Mouse (Mus musculus) liver, adult 2 months (tissue): ENCODE data around the gene Podxl2. TPM values are rescaled to one million over a fixed set of nuclear protein-coding genes. Genes with fewer than 3 reads are reported as not detected.
A peak's percentile ranks its signal among the peaks of the same experiment; 100 is the strongest.

Source experiments
- DNase-seq: peaks from one replicate; pipeline ENCODE4 v3.0.0-alpha.2; 2011; ENCODE audit warnings: low read depth, low spot score; ENCODE audit errors: extremely low read depth
- H3K27ac ChIP-seq: fragments of 200-500 bp; replicated peaks from 2 replicates; pipeline ENCODE4 v1.5.1; 2012; ENCODE audit warnings: low read depth, mild to moderate bottlenecking, control low read depth, inconsistent platforms, low read length; ENCODE audit not compliant: insufficient read depth
- H3K27me3 ChIP-seq: fragments of 200-500 bp; 2 replicates; pipeline ENCODE4 v1.6.1; 2012; ENCODE audit warnings: mild to moderate bottlenecking, moderate library complexity, low read length, inconsistent platforms; ENCODE audit not compliant: control insufficient read depth, insufficient read depth
- H3K36me3 ChIP-seq: fragments of 200-500 bp; 2 replicates; pipeline ENCODE4 v1.6.1; 2012; ENCODE audit warnings: low read length, inconsistent platforms; ENCODE audit not compliant: control insufficient read depth, insufficient read depth
- H3K4me1 ChIP-seq: fragments of 200-500 bp; 2 replicates; pipeline ENCODE4 v1.6.1; 2011; ENCODE audit warnings: low read length; ENCODE audit not compliant: control insufficient read depth, insufficient read depth
- H3K4me3 ChIP-seq: fragments of 200-500 bp; 2 replicates; pipeline ENCODE4 v1.5.1; 2011; ENCODE audit warnings: low read depth, mild to moderate bottlenecking, control low read depth, low read length, moderate library complexity; ENCODE audit not compliant: insufficient read depth
- H3K79me2 ChIP-seq: fragments of 200-500 bp; 2 replicates; pipeline ENCODE4 v1.6.1; 2012; ENCODE audit warnings: inconsistent platforms, mild to moderate bottlenecking, low read length, moderate library complexity; ENCODE audit not compliant: control insufficient read depth, insufficient read depth
- H3K9ac ChIP-seq: fragments of 200-500 bp; 2 replicates; pipeline ENCODE4 v1.6.1; 2012; ENCODE audit warnings: low read depth, mild to moderate bottlenecking, control low read depth, inconsistent platforms, low read length
- CTCF ChIP-seq: fragments of 200-500 bp; IDR thresholded peaks from 2 replicates; pipeline ENCODE4 v1.5.1; 2011; ENCODE audit warnings: low read depth, low read length, control low read depth
- POLR2A ChIP-seq: fragments of 200-500 bp; IDR thresholded peaks from 2 replicates; pipeline ENCODE4 v1.6.1; 2011; ENCODE audit warnings: low read length, control low read depth; ENCODE audit not compliant: insufficient read depth; ENCODE audit errors: extremely low read depth
- WGBS: fragments of 180-500 bp; shearing (Covaris S2); methylation state at CpG from one replicate; pipeline ENCODE4 v1.1.7; 2018; 5-methylcytosine and 5-hydroxymethylcytosine counted together
- polyA plus RNA-seq: library from polyadenylated mRNA; depleted of rRNA; stranded (reverse); fragments of >200 nt; gene quantifications from 2 replicates; pipeline ENCODE4 v1.2.3, GENCODE M21; 2012
- total RNA-seq: library from RNA; depleted of rRNA; stranded (reverse); fragments of >200 nt; gene quantifications from 2 replicates; pipeline ENCODE4 v1.2.3, GENCODE M21; 2014

The Podxl2 gene
- total and polyA plus RNA-seq, 2 experiments: 0.46 to 0.89 TPM

GRCm38 (mm10) chr6:88858341-88858740 lies 16.5 kb downstream of the Podxl2 start:
- WGBS: 88% methylated on average over 7 of the region's 7 CpGs
- Histone ChIP-seq H3K36me3 (no peaks in the 10 kb centered on the region), H3K79me2 (no peaks in the 10 kb centered on the region), H3K9ac (no peak overlapping the region), H3K27ac (no peak overlapping the region), H3K27me3 (no peaks in the 10 kb centered on the region), H3K4me3 (no peak overlapping the region), H3K4me1 (no peaks in the 10 kb centered on the region)
- no peak for DNase-seq
- TF ChIP-seq POLR2A (no peak), CTCF (no peak)

- WGBS: 88% methylated on average over 6 of the region's 6 CpGs
These were observed 17.0 kb downstream of the Podxl2 start for GRCm38 (mm10) chr6:88857830-88858229.

GRCm38 (mm10) chr6:88857249-88857648 lies 17.6 kb downstream of the Podxl2 start:
- no peak for DNase-seq
- no peak for TF ChIP-seq POLR2A
- TF ChIP-seq CTCF: 0 out of 2 replicates have a peak, but pooled peaks have one; percentile 17
- no peaks in the 10 kb centered on the region for H3K27me3 ChIP-seq
- H3K4me3 ChIP-seq: no peak overlapping the region
- H3K79me2 ChIP-seq: no peaks in the 10 kb centered on the region
- H3K4me1 ChIP-seq: no peaks in the 10 kb centered on the region
- no peaks in the 10 kb centered on the region for H3K36me3 ChIP-seq
- H3K27ac ChIP-seq: no peak overlapping the region
- H3K9ac ChIP-seq: no peak overlapping the region
- WGBS: 23% methylated on average over 9 of the region's 9 CpGs

More at GRCm38 (mm10) chr6:88857830-88858229, 17.0 kb downstream of the Podxl2 start:
- Histone ChIP-seq H3K9ac (no peak overlapping the region), H3K79me2 (no peaks in the 10 kb centered on the region), H3K36me3 (no peaks in the 10 kb centered on the region), H3K27me3 (no peaks in the 10 kb centered on the region), H3K27ac (no peak overlapping the region), H3K4me3 (no peak overlapping the region), H3K4me1 (no peaks in the 10 kb centered on the region)
- no peak for TF ChIP-seq POLR2A
- TF ChIP-seq CTCF: no peak
- no peak for DNase-seq

- TF ChIP-seq POLR2A: no peak
- peak; percentile 44; the same call in 1 of the 2 replicates for TF ChIP-seq CTCF
- Histone ChIP-seq H3K27me3 (no peaks in the 10 kb centered on the region), H3K4me1 (no peaks in the 10 kb centered on the region), H3K36me3 (no peaks in the 10 kb centered on the region), H3K4me3 (no peak overlapping the region), H3K79me2 (no peaks in the 10 kb centered on the region), H3K9ac (no peak overlapping the region), H3K27ac (no peak overlapping the region)
- 21% methylated on average over 5 of the region's 5 CpGs for WGBS
- DNase-seq: peak; percentile 58
These were observed 19.2 kb downstream of the Podxl2 start for GRCm38 (mm10) chr6:88855636-88856035.

- Histone ChIP-seq H3K9ac (no peak overlapping the region), H3K27me3 (no peaks in the 10 kb centered on the region), H3K4me1 (no peaks in the 10 kb centered on the region), H3K27ac (no peak overlapping the region), H3K36me3 (no peaks in the 10 kb centered on the region), H3K4me3 (no peak overlapping the region), H3K79me2 (no peaks in the 10 kb centered on the region)
- no peak for DNase-seq
- WGBS: 58% methylated on average over 5 of the region's 5 CpGs
- no peak for TF ChIP-seq POLR2A
These were observed 20.3 kb downstream of the Podxl2 start for GRCm38 (mm10) chr6:88854509-88854908.

- Histone ChIP-seq H3K27me3 (no peaks in the 10 kb centered on the region), H3K4me1 (no peaks in the 10 kb centered on the region), H3K9ac (no peak overlapping the region), H3K4me3 (no peak overlapping the region), H3K79me2 (no peaks in the 10 kb centered on the region), H3K27ac (no peak overlapping the region), H3K36me3 (no peaks in the 10 kb centered on the region)
- TF ChIP-seq POLR2A (no peak), CTCF (no peak)
- DNase-seq: no peak
- 92% methylated on average over 7 of the region's 7 CpGs for WGBS
These were observed 24.8 kb downstream of the Podxl2 start for GRCm38 (mm10) chr6:88850034-88850433.
